Mouse (Mus musculus): ENCODE measurements around the gene Eif4g1.

DNA sequence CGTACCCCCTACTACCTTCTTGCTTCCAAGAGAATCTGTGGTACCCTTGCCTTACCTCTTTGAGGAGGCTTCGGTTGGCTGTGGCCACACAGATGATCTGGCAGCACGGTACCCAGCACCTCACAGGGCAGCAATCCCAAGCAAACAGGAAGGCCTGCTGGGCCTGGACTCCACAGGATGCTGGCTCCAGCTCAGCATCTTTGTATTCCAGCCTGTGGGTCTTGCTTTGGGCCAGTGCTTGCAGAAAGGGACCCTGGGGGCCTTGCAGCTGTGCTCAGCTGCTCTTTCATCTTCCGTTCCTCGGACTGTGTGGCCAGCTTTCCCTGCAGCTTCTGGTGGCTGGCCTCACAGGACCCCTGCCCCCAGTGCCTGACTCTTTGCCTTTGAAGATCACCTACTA lies 31.9 kb downstream of the Eif4g1 start:
- no peak for TF ChIP-seq CTCF (IDR thresholded peaks at IDR 0.05)
- no peak for TF ChIP-seq EP300 (IDR thresholded peaks at IDR 0.05)

Data from lung, postnatal 0 days (tissue).